Mouse (Mus musculus): ENCODE data around the gene Ube2g1.
"Not testable (repeated sequence)": the region's sequence is repeated elsewhere in the genome, so short reads cannot be mapped to it uniquely, and the experiment has no call there.

Ube2g1 gene

DNA sequence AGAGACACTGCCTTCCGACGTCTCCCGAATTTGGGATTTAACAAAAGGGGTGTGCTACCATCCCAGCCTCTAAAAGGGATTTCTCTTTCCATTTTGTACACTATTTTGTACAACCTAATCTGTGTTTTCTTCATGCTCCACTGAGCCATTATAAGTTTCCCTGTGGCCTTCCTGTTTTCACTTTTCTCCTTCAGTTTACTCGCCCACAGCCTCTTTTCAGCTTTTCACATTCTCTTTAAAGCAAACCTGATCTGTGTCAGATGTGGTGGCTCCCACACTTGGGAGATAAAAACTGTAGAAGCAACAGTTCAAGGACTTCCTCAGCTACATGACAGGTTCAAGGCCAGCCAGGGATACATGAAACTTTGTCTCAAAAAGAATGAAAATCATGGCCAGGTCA is 85.3 kb downstream of the Ube2g1 start:
- no peak for DNase-seq (ENCODE audit: low spot score in 2 of 2)

DNA sequence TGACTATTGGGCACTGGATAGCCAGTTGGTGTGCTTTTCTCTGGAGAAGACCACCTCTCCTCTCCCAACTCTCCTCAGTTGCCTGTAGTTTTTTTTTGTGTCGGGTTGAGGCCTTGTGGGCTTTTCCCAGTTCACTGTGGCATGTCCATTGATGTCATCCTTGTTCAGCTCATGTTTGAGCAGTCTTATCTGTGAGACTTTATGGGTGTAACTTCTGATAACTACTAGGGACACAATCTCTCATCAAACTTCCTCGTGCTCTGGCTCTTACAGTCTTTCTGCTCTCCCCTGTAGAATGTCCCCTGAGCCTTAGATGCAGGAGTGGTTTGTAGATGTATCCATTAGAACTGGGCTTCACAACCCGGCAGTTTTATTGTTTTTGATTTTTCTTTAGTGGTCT is 87.9 kb downstream of the Ube2g1 start:
- no peak for DNase-seq (ENCODE audit: low spot score in 2 of 2)

DNA sequence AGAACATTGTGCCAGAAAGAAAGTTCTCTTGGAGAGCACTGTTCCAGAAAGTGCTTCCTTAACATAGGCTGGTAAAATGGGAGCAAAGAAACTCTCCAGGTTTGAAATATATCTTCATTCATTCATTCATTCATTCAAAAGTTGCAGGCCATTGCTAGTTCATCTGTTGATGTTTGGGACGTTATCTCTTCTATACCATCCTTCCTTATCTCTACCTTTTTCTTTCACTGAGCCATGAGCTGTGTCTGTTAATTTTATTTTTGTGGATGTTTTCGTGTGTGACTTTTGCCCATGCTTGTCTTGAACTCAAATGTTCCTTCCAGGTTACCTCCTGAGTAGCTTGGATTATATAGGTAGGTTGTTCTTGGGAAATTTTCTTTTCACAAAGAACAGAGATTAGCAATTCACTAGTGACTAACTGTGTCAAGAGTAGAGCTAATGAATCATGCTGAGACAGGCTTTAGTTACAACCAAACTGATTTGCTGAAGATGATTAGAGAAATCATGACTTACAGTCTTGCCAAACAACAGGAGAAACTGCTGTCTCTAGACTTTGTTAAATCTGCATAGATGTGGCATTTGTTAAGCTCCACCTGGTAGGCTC is 89.4 kb downstream of the Ube2g1 start:
- no peak for DNase-seq (ENCODE audit: low spot score in 2 of 2)

DNA sequence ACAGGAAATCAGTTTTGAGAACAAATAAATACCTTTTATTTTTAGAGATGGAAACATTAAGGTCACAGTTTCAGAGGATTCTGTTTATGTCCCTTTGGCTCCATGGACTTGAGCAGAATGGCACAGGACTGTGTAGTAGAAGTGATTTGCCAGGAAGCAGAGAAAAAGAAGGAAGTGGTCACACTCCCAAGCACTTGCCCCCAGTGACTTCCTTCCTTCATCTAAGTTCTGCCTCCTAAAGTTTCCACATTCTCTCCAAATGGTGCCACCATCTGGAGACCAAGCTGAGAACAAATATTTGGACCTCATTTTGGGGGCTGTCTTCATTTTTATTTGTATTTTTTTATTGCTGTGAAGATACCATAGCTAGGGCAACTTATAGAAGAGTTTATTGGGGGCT is 90.2 kb downstream of the Ube2g1 start:
- DNase-seq (ENCODE audit: low spot score in 2 of 2) = no peak

GRCm38 (mm10) chr11:72705111-72705510 is 98.0 kb downstream of the Ube2g1 start:
- not testable (repeated sequence) for DNase-seq (ENCODE audit: low spot score in 2 of 2)

- peak in 1 of 2 experiments; percentile 21 for DNase-seq (ENCODE audit: low spot score in 2 of 2)
Observed at GRCm38 (mm10) chr11:72712721-72713120, 105.6 kb downstream of the Ube2g1 start.

GRCm38 (mm10) chr11:72718161-72718560 is 111.1 kb downstream of the Ube2g1 start:
- DNase-seq (ENCODE audit: low spot score in 2 of 2) = no peak

DNA sequence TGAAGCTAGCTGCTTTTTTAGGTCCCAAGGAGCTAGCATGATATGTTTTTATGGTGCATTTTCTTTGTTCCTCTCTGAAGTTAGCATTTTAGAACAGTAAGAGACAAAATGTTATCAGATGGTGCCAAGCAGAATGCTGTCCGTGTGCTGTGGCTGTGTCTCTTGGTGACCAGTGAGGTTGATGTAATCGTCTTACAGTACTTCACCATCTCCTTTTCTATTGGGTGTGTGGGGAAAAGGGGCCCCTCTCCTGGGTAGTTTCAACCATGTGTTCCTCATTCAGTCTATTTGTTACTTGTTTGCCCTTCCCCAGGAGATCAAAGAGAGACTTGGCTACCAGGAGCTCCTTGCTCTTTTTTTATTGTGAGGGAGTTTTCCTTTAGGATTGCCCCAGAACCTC is 116.1 kb downstream of the Ube2g1 start:
- DNase-seq (ENCODE audit: low spot score in 2 of 2) = no peak

GRCm38 (mm10) chr11:72723871-72724270 is 116.8 kb downstream of the Ube2g1 start:
- DNase-seq (ENCODE audit: low spot score in 2 of 2) = no peak

DNA sequence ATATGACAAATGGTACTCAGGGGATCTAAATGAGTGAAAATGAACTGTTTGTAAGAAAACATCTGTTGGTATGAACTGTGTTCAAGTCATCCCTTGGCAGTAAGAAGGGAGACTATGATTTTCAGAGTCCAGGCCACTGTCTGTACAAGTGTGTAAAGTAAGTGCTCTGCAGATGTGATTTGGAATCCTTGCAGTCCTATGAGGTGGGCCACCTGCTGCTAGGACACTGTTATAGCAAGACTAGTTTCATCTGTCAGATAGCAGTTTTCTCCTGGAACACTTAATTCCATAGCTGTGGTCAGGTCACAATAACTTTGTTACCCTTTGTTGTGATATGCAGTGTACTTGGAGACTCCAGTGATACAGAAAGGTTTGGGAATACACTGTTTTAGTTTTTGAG is 118.9 kb downstream of the Ube2g1 start:
- DNase-seq (ENCODE audit: low spot score in 2 of 2) = no peak

DNA sequence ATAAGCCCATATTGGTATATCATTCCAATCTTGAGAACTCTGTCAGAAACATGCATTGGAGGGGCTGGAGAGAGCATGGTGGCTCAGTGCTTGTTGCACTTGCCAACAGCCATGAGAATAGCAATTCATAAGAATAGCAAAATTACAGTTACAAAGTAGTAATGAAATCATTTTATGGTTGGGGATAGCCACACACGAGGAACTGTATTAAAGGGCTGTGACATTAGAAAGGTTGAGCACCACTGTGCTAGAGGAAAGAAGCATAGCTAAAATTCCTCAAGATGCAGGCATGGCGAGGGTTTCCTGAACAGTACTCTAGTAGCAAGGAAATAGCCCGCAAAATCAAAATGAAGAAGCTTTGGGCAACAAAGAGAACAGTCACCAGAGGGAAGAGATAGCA is 126.7 kb downstream of the Ube2g1 start:
- no peak for DNase-seq (ENCODE audit: low spot score in 2 of 2)

GRCm38 (mm10) chr11:72734840-72735518 is 127.9 kb downstream of the Ube2g1 start:
- no peak for DNase-seq (ENCODE audit: low spot score in 2 of 2)

- no peak for DNase-seq (ENCODE audit: low spot score in 2 of 2)
Observed at GRCm38 (mm10) chr11:72735519-72735860, 128.4 kb downstream of the Ube2g1 start.
